ENCODE assay signal across 8 mouse cellular contexts in the genomic region with DNA sequence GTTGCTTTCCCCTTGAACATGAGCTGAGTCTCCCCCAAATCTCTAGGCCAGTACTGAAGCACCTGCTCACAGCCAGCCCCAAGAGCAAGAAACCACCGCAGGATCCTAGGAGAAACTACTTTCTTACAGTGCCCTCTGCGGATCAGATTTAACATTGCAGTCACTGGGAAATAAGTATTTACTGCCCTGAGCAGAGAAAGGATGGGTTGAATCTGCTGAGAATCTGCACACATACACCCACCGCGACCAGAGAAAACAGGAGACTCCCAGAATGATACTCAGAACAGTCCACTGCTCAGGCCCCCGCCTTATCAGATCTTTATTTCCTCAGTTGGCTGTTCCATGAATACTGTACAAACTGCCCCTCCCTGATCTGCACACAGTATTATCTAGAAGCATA. TPM values are rescaled to one million over a fixed set of nuclear protein-coding genes. Genes with fewer than 3 reads are reported as not detected.
DNase-seq lines count a peak whose midpoint lies in the region; ATAC-seq and TF ChIP-seq lines count a peak whose summit lies in the region.

No protein-coding gene starts in this region.

- DNase-seq in kidney, adult 2 months, result peak; percentile 23
- no peak for DNase-seq in Patski (ENCODE audit: low read depth, low spot score)
- DNase-seq in embryo, embryonic 10 days (ENCODE audit: low spot score), result peak; percentile 53
- DNase-seq in natural killer cell, adult 2 months (ENCODE audit: low spot score in 2 of 2), result no peak
- no peak for DNase-seq in gastrocnemius, postnatal 25 days

- H3K27me3 ChIP-seq in kidney, adult 2 months (replicated peaks; ENCODE audit: control insufficient read depth, insufficient read depth, low read length), result no peaks in the 10 kb centered on the region
- H3K27me3 ChIP-seq in kidney, embryonic 14.5 days (ENCODE audit: control insufficient read depth, insufficient read depth, low read length), result no peaks in the 10 kb centered on the region
- no peaks in the 10 kb centered on the region for H3K27me3 ChIP-seq in Patski
- no peaks in the 10 kb centered on the region for H3K27me3 ChIP-seq in intestine, embryonic 15.5 days (replicated peaks)
- no peaks in the 10 kb centered on the region for H3K27me3 ChIP-seq in midbrain, embryonic 15.5 days (replicated peaks)

- CTCF ChIA-PET in Patski (lab: Charles Lee), result no interaction called here

- no peak overlapping the region for H3K27ac ChIP-seq in kidney, adult 2 months (ENCODE audit: insufficient read depth, low read depth, low read length)
- H3K27ac ChIP-seq in kidney, embryonic 14.5 days (ENCODE audit: low read depth, low read length), result no peak overlapping the region
- no peak overlapping the region for H3K27ac ChIP-seq in intestine, embryonic 15.5 days
- H3K27ac ChIP-seq in midbrain, embryonic 15.5 days, result no peak overlapping the region

- POLR2A ChIA-PET in Patski (lab: Charles Lee), result no interaction called here

- no peak overlapping the region for H3K9ac ChIP-seq in kidney, embryonic 14.5 days (ENCODE audit: low read depth, low read length)
- no peak overlapping the region for H3K9ac ChIP-seq in intestine, embryonic 15.5 days
- no peak overlapping the region for H3K9ac ChIP-seq in midbrain, embryonic 15.5 days

- no peak overlapping the region for H3K4me2 ChIP-seq in kidney, embryonic 14.5 days (replicated peaks; ENCODE audit: low read depth, low read length)
- no peak overlapping the region for H3K4me2 ChIP-seq in intestine, embryonic 15.5 days (replicated peaks)
- H3K4me2 ChIP-seq in midbrain, embryonic 15.5 days, result no peak overlapping the region

- in situ Hi-C loops in Patski (cut with MboI; ENCODE audit: low pct_unique_long_range_greater_than_20kb), result no loop called here

- no peak for ATAC-seq in kidney, embryonic 14.5 days (ENCODE audit: low FRiP score, low TSS enrichment)
- ATAC-seq in Patski, result no peak
- peak; percentile 53 for ATAC-seq in intestine, embryonic 15.5 days
- ATAC-seq in midbrain, embryonic 15.5 days (replicated peaks), result peak; percentile 83

- no peak for TF ChIP-seq POLR2A in kidney, adult 2 months (IDR thresholded peaks at IDR 0.05; ENCODE audit: low read depth, low read length)

- H3K4me1 ChIP-seq in kidney, adult 2 months (ENCODE audit: control insufficient read depth, insufficient read depth, low read length), result no peaks in the 10 kb centered on the region
- no peaks in the 10 kb centered on the region for H3K4me1 ChIP-seq in kidney, embryonic 14.5 days (ENCODE audit: control insufficient read depth, insufficient read depth, low read length)
- no peaks in the 10 kb centered on the region for H3K4me1 ChIP-seq in intestine, embryonic 15.5 days (replicated peaks)
- H3K4me1 ChIP-seq in midbrain, embryonic 15.5 days, result no peaks in the 10 kb centered on the region

- H3K9me3 ChIP-seq in kidney, embryonic 14.5 days (ENCODE audit: control insufficient read depth, low read length), result no peaks in the 10 kb centered on the region
- H3K9me3 ChIP-seq in intestine, embryonic 15.5 days, result no peaks in the 10 kb centered on the region
- H3K9me3 ChIP-seq in midbrain, embryonic 15.5 days, result no peaks in the 10 kb centered on the region

- 25% methylated on average over 5 of the region's 5 CpGs for WGBS in kidney, adult 2 months
- 32% methylated on average over 5 of the region's 5 CpGs for WGBS in kidney, embryonic 14.5 days
- WGBS in intestine, embryonic 15.5 days, result 21% methylated on average over 5 of the region's 5 CpGs
- WGBS in midbrain, embryonic 15.5 days, result 32% methylated on average over 5 of the region's 5 CpGs

- H3K36me3 ChIP-seq in kidney, adult 2 months (ENCODE audit: control insufficient read depth, insufficient read depth, low read length), result no peaks in the 10 kb centered on the region
- no peaks in the 10 kb centered on the region for H3K36me3 ChIP-seq in kidney, embryonic 14.5 days (ENCODE audit: control insufficient read depth, insufficient read depth, low read length)
- H3K36me3 ChIP-seq in intestine, embryonic 15.5 days, result no peaks in the 10 kb centered on the region
- H3K36me3 ChIP-seq in midbrain, embryonic 15.5 days (replicated peaks), result no peaks in the 10 kb centered on the region

- TF ChIP-seq CTCF in kidney, adult 2 months (conservative IDR thresholded peaks at IDR 0.05; ENCODE audit: insufficient read depth, insufficient read length, low read depth, low read length), result no peak
- TF ChIP-seq CTCF in Patski (IDR thresholded peaks at IDR 0.05), result peak; percentile 66

- H3K4me3 ChIP-seq in kidney, adult 2 months (ENCODE audit: insufficient read depth, low read depth, low read length), result no peak overlapping the region
- H3K4me3 ChIP-seq in kidney, embryonic 14.5 days (ENCODE audit: low read length), result no peak overlapping the region
- H3K4me3 ChIP-seq in intestine, embryonic 15.5 days (replicated peaks), result no peak overlapping the region
- no peak overlapping the region for H3K4me3 ChIP-seq in midbrain, embryonic 15.5 days

RNA-seq across cellular contexts. Expression of gene Isx, which starts 19.5 kb away (rescaled TPM):
- not detected in 2 replicates for polyA plus RNA-seq in kidney, adult 2 months (2012; rRNA removed)
- polyA plus RNA-seq in kidney, embryonic 14.5 days (2014; fragmentation: Nextera tagmentation; extraction: Ambion mirVana), result not detected in 2 replicates
- polyA plus RNA-seq in Patski (2021), result not detected
- 76.3 and 79.9 TPM in 2 replicates for polyA plus RNA-seq in intestine, embryonic 15.5 days (2015; fragmentation: Nextera tagmentation; extraction: Ambion mirVana)
- not detected in 2 replicates for polyA plus RNA-seq in midbrain, embryonic 15.5 days (2015; fragmentation: Nextera tagmentation; extraction: Ambion mirVana)
- total RNA-seq in gastrocnemius, postnatal 25 days (2021), result not detected

Comparison
In these comparisons a context has a peak if more than half of its experiments do, and no peak if none do; other contexts are left out.
1. DNase-seq: peak in kidney, adult 2 months (single experiment) and embryo, embryonic 10 days (single experiment); none in Patski (single experiment), natural killer cell, adult 2 months (0 of 2) and gastrocnemius, postnatal 25 days (single experiment).
2. ATAC-seq: peak in intestine, embryonic 15.5 days (single experiment) and midbrain, embryonic 15.5 days (single experiment); none in kidney, embryonic 14.5 days (single experiment) and Patski (single experiment).
3. RNA of gene Isx, which starts 19.5 kb away (polyA plus RNA-seq): 76.3 to 79.9 TPM in intestine, embryonic 15.5 days; not detected in kidney, embryonic 14.5 days, not detected in midbrain, embryonic 15.5 days, not detected in kidney, adult 2 months and not detected in Patski (single experiment); every median in the first group is over 10 times any median in the second.